Mouse (Mus musculus) cerebellum, postnatal 10 days (tissue): ENCODE data around the gene Cyp2d26.
"Not testable (repeated sequence)": the region's sequence is repeated elsewhere in the genome, so short reads cannot be mapped to it uniquely, and the experiment has no call there.

Source experiments
- DNase-seq, 2 experiments: peaks; one replicate each; pipeline ENCODE4 v3.0.0; 2021; ENCODE audit warnings: mixed read lengths in 2 of 2

Cyp2d26 gene

DNA sequence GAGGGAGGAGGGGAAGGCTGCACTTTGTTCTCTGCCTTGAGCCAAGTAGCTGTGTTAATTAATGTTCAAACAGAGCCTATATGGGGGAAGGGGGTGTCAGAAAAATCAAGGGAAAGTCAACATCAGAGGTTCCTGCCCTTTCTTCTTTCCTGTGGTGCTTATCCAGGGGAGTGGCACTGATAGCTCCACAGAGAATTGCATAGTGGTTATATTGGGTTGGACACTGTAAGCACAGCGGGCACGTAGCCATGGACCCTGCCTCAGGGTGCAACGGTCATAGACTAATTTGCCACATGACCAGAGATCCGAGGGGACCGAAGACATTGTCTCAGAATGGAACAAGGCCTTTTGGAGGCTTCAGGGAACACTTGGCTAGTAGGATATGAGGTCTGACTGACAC lies at the start of gene Cyp2d26:
Gene Cyp2d26 (minus strand): TSS at position 18 of the 400 bp plus-strand sequence.
- no peak for DNase-seq

- DNase-seq, result no peak
Observed at GRCm38 (mm10) chr15:82839146-82839545, 45.1 kb upstream of the Cyp2d26 start.

GRCm38 (mm10) chr15:82829917-82830316 lies 35.8 kb upstream of the Cyp2d26 start:
- no peak for DNase-seq

DNA sequence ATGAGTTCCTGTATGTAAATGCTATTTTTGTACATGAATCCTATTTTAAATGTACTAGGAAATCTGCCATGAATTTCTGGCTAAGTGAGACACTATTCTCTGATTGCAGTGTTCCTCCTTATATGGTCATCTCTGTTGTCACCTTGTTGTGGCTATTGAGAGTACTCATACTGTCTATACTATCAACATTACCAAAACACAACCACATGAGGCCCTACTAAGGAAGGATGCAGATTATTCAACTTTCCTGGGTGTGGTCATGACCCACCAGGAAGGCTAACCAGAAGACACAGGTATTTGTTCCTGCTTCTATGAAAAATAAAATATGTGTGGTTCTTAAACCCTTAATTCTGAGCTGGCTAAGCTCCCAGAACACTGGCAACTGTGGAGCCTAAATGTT lies 31.8 kb upstream of the Cyp2d26 start:
- no peak for DNase-seq

- DNase-seq, result no peak
Observed at GRCm38 (mm10) chr15:82822347-82822746, 28.3 kb upstream of the Cyp2d26 start.

- no peak for DNase-seq
Observed at GRCm38 (mm10) chr15:82821657-82822056, 27.6 kb upstream of the Cyp2d26 start.

- DNase-seq, result no peak
Observed at GRCm38 (mm10) chr15:82815296-82815695, 21.2 kb upstream of the Cyp2d26 start.

GRCm38 (mm10) chr15:82814806-82815205 lies 20.7 kb upstream of the Cyp2d26 start:
- peak; percentile 84 to 85 for DNase-seq

DNA sequence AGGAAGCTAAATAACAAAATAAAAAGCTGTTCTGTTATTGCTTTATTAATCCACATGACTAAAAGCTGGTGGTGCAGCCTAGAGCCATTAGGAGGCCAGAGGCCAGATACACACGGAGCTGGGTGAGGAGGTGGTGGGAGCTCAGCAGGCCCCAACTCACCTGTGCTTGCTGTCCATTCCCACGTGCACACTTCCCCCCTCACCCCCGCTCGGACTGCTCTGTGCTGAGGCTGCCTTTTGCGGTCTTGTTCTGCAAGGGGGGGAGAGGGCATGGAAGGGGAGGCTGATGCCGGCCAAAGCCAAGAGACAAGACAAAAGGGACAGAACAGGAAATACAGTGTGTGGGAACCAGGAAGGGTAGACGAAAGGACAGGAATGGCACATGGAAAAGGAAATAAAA lies 20.2 kb upstream of the Cyp2d26 start:
- DNase-seq, result no peak

- DNase-seq, result no peak
Observed at GRCm38 (mm10) chr15:82810556-82810955, 16.5 kb upstream of the Cyp2d26 start.

DNA sequence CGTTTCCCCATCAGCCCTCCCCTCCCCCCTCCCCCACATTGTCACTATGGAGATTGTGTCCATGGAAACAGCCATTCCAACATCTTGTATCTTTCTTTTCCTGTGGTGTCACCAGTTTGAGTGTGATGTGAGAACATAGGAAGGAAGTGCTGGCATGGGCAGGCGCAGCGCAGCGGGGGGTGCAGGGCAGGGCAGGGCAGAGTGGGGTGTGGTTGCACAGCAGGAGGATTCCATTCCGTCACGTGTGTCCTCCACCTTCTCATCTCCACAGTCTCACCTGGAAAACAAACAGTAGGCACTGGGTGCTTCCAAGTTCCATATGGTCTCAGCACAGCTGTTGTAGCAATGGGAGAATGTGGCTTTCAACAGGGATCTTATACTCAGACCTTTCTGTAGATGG lies 15.4 kb upstream of the Cyp2d26 start:
- DNase-seq, result peak; percentile 28 to 34

- DNase-seq, result no peak
Observed at GRCm38 (mm10) chr15:82806969-82807763, 13.1 kb upstream of the Cyp2d26 start.

DNA sequence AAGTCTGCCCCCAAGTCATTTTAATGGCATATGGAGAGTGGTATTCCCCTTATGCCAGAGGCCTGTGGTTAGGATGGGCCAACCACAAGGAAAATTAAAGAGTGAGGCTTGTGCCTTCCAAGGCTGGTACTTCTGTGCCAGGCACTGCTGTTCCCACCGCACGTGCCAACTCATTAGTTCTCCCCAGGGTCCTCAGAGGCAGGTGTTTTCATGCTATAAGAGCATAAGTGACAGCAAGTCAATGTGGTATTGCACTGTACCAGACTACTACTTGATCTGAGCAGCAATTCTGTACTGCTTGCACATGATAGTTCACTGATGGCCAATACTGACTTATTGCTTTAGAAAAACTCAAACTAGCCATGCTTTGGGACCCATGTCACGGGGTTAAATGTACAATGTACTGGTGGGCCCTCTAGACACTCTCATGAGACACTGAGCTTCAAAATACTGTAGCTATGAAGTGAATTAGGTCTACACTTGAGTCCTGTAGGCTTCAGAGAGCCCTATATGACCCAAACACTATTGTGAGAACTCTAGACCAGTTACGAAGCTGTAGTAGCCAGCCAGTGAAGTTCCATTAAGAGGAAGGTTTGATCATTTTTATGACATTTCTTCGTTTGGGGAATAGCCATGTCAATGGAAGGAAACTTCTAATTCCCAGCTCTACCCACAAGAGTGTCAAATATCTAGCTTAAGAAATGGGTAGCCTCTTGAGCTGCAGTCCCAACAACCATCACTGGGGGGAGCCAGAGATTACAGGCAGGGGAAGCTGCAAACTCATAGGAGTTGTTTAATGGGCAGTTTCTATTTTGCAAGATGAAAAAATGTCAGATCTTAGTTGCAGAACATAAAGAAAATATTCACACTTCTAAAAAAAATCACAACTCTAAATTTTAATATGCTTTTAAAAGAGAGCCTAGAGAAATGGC lies 10.9 kb upstream of the Cyp2d26 start:
- peak; percentile 92 to 95 for DNase-seq

- DNase-seq, result no peak
Observed at GRCm38 (mm10) chr15:82795936-82796440, 1.9 kb upstream of the Cyp2d26 start.

DNA sequence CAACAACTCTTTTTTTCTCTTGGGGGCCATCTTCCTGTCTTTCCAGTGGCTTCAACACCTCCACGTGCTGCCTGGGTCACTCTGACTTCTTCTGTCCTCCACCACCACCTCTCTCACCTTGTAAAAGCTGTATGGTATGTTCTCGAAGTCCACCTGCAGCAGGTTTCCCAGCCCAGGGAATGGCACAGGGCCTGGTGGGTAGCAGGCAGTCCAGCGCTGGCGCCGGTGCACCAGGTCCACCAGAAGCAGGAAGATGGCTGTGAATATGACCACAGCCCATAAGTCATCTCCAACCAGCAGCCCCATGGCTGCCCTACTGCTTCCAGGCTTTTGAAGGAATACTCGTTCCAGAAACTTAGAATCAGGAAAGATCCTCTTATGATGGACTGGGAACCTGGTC lies 226 bp downstream of the Cyp2d26 start:
- DNase-seq, result no peak

- DNase-seq, result no peak
Observed at GRCm38 (mm10) chr15:82793454-82793853, 640 bp downstream of the Cyp2d26 start.

DNA sequence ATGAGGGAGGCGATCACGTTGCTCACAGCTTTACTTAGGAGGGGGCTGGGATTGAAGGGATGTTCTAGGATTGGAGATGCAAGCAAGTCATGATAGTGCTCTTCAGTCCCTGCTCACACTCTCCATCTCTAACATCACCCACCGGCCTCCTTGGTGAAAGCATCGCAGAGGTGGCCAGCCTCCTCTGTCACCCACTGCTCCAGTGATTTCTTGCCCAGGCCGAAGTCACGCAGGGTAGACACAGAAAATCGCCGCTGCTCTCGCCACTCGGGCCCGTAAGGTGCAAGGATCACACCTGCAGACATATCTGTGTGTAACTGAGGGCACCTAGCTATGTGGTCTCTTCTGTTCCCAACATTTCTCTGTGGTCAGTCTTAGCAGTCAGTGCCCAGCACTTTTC lies 1.5 kb downstream of the Cyp2d26 start:
- DNase-seq, result no peak

DNA sequence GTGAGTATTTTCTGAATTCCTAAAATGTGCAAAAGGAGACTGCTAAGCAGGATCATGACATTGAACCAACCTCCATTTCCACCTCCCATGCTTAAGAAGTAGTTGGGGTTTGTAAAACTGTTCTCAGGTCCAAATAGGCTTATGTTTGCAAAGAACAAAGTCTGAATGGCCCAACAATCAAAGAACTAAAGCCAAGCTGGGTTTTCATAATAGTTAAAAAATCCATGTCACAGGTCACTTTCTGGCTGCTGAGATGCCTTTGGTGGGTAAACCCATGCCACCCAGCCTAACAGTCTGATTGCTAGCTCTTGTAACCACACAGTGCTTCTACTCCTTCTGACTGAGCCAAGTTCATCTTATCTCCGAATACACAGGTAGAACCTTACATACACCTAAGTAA lies 9.5 kb downstream of the Cyp2d26 start:
- no peak for DNase-seq

DNA sequence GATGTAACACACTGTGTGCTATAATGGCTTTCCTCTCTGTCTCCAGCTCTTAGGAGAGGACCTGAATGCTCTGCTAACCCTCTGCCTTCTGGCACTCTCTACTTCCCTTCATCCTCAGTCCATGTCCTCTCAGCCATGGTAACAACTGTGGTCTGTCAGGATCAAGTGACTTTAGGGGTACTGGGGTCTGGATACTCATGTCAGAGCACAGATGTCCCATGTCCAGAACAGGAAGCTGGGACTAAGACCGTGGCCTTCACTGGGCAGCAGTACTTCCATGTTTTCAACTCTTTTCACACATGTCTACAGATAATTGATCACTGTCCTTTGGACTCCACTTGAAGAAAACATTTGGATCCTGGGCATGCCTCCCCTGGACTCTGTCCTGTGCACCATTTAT lies 10.3 kb downstream of the Cyp2d26 start:
- DNase-seq, result no peak

DNA sequence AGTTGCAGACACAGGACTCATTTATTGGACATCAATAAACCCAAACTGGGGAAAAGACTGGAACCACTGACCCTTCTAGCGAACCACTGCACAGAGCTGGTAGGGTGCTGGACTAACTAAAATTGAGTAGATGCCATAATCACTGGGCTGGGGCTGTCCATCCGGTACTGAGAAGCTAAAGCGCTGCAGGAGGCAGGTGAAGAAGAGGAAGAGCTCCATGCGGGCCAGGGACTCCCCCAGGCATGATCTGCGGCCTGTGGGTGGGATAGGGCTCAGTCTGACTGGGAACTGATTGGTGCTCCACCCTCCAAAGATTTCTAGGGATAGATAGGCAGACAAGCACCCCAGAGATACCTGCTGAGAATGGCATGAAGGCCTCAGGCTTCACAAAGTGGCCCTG lies 16.2 kb downstream of the Cyp2d26 start:
- DNase-seq, result not testable (repeated sequence)

- DNase-seq, result no peak
Observed at GRCm38 (mm10) chr15:82765943-82766342, 28.2 kb downstream of the Cyp2d26 start.

- DNase-seq, result no peak
Observed at GRCm38 (mm10) chr15:82764881-82765280, 29.2 kb downstream of the Cyp2d26 start.

- no peak for DNase-seq
Observed at GRCm38 (mm10) chr15:82763631-82764420, 30.3 kb downstream of the Cyp2d26 start, which contains the start of gene Cyp2d40. Gene Cyp2d40 (minus strand): TSS chr15:82764183.
